Comparison of ENCODE assay signal across 11 mouse cellular contexts in the genomic region with DNA sequence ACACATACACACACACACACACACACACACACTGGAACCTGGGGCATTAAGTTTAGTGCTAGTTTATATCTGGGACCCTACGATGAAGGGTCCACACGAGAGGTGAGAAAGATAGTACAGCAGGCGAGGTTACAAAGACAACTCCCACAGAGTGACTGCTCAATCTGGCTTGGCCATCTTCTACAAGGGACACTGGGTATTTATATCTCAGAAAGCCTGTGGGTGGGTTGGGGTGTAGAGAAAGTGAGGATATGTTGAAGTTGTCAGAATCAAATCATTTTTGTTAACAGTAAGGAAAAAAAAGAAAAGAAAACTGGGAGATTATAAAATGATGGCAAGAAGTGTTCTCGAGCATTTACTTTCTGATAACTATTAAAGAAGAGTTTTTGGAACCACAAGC.
"Had no signal": no experiment of that assay in that cellular context is flagged by ENCODE, and none has a peak within 500 bp of the region (broad histone marks: within the 10 kb centered on the region; RNA-seq: fewer than 3 reads in every experiment).

No protein-coding gene starts in this region.

- DNase-seq: lung, adult 18-20 months; lung, embryonic 14.5 days; lung, postnatal 10 days; lung, postnatal 4 days; midbrain, embryonic 14.5 days; retina, postnatal 1 day; right cerebral cortex, postnatal 14 days; spleen, adult 18-20 months; thymus, adult 2 months; thymus, postnatal 25 days; thymus, postnatal 4 days had no signal
